Mouse (Mus musculus) naive thymus-derived CD4-positive, alpha-beta T cell, adult 2 months (primary cell): ENCODE results near the gene Pacsin2.
"Not testable (repeated sequence)": the region's sequence is repeated elsewhere in the genome, so short reads cannot be mapped to it uniquely, and the experiment has no call there.

ENCODE experiments used
- DNase-seq: peaks from one replicate; pipeline ENCODE4 v3.0.0-alpha.2; 2011; ENCODE audit warnings: low read depth

The Pacsin2 gene

DNA sequence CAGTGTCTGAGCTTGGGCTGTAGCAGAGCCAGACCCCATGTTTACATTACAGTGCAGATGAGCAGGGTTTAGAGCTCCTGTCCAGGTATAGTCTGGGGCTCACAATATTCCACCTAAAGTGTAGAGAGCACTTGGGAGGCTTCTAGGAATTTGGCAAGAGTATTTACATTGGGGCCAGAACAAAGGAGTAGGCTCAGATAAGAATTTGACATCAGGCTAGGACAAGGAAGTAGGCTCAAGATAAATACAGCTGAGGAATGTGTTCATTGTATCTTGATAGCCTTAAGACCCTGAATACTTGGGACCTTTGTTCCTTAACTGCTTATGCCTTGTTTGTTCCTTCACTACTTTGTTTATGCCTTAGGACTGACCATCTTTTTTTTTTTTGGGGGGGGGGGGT lies 90.3 kb downstream of the Pacsin2 start:
- DNase-seq = no peak

GRCm38 (mm10) chr15:83368702-83369101 lies 95.7 kb downstream of the Pacsin2 start:
- not testable (repeated sequence) for DNase-seq

DNA sequence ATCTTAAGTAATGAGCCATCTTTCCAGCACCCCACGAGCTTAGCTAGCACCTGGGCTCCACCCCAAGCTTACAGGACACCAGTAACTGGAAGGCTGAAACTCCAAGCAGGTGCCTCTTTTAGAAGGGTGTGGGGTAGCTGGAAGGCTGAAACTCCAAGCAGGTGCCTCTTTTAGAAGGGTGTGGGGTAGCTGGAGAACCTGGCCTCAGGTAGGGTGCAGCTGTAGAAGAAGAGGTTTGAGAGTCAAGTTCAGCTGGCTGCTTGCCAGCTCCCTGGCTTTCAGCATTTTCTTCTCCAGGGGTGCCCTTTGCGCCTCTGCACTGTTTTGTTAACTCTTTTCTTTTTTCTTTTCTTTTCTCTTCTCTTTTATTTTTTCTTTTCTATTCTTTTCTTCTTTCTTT lies 96.1 kb downstream of the Pacsin2 start:
- DNase-seq = peak; percentile 11

GRCm38 (mm10) chr15:83366933-83367552 lies 97.4 kb downstream of the Pacsin2 start:
- DNase-seq = peak; percentile 80

DNA sequence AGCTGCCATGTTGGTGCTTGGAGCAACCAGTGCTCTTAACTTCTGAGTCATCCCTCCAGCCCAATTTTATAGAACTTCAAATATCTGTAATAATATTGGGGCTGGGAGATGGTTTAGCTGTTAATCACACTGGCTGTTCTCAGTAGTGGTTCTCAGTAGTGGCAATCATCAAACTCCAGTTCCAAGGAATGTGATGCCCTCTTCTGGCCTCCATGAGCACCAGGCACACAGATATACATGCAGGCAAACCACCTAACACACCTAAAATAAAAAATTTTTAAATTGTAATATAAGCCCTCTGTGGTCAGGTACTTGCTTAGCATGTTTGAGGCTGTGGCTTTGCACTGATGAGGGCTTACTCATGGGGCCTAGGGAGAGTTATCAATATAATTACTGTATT lies 98.7 kb downstream of the Pacsin2 start:
- no peak for DNase-seq

DNA sequence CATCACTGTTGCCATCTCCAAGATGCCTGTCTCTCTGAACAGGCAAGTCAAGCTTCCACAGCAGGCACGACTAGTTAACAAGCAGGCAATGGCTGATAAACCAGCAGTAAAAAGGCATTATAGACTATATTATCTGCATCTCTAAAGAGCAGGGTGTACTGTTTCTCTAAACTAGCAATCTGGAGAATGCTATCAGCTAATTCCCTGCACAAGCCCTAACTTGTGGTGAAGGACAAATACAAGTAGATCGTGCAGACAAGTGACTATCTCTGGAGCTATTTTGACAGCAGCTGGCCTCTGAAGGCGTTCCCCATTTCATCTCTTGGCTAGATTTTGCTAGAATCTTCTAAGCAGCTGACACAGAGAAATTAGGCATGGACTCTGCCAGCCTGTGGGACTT lies 100.2 kb downstream of the Pacsin2 start:
- DNase-seq = no peak

DNA sequence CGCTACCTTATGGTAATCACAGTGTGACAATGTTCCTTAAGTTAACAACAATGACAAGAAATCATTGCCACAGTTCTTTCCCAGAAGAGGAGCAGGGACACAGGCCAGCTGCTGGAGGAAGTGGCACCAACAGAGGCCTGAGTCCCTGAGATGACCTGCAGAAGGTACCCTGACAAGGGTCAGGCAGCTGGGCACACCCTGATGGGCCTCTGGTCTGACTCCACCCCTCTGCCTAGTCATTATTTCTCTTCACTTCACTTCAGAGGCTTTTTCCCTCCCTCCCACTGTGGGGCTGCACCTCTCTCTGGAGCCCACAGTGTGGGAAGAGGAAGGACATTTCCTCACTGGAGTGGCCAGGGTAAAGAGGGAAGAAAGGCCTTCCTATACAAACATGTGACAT lies 101.6 kb downstream of the Pacsin2 start:
- DNase-seq = not testable (repeated sequence)

DNA sequence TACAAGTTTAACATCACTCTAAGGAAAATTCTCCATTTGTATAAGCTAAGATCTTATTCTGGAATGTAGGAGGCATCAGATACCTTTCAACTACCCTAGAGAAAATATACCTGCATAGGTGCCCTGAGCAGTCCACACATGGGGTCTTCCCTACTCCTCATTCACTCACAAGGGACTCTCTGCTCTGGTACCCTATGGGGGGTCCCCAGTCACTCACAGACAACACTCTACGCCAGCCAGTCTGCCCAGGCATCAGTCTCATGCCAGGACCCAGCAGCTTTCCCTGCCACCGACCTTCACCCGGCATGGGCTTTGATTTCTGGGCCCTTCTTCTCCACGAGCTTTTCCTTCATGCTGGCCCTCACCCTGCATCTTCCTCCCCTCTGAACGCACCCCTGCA lies 103.5 kb downstream of the Pacsin2 start:
- DNase-seq = not testable (repeated sequence)

GRCm38 (mm10) chr15:83360140-83360539 lies 104.3 kb downstream of the Pacsin2 start:
- DNase-seq = no peak

DNA sequence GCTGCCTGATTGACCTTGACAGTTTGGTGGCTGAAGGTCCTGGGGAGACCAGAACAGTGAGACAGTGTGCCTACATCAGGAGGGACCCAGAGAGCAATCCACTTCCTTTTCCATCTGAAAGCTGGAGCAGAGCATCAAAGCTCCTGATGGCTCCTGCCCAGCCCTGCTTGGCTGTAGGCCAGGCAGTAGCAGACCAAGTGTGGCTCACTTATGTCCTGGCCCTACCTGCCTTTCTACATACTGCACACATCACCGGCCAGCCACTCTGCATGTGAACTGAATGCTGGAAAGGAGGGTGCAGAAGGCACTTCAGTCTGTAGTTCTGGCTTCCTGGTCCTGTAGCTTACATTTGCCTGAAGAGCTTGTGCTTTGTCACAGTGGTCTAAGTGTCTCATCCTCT lies 105.9 kb downstream of the Pacsin2 start:
- DNase-seq = no peak

- DNase-seq = no peak
Measured at GRCm38 (mm10) chr15:83351546-83351945, 112.9 kb downstream of the Pacsin2 start.

DNA sequence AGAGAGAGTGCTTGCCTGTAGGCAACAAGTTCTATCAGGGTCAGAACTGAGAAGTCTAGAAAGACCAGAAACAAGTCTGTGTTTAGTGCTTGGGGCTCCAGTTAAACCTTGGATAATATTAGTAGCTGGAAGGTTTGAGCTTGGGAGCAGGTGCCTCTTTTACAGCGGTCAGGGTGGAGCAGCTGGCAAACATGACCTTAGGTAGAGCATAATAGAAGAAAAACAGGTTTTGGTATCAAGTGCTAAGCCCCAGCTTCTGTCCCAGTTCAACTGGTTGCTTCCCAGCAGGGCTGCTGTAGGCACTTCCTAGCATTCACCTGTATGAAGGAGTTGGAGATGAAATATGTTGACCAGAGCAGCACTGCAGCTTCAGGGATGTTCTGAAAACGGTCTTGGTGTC lies 113.5 kb downstream of the Pacsin2 start:
- DNase-seq = no peak

DNA sequence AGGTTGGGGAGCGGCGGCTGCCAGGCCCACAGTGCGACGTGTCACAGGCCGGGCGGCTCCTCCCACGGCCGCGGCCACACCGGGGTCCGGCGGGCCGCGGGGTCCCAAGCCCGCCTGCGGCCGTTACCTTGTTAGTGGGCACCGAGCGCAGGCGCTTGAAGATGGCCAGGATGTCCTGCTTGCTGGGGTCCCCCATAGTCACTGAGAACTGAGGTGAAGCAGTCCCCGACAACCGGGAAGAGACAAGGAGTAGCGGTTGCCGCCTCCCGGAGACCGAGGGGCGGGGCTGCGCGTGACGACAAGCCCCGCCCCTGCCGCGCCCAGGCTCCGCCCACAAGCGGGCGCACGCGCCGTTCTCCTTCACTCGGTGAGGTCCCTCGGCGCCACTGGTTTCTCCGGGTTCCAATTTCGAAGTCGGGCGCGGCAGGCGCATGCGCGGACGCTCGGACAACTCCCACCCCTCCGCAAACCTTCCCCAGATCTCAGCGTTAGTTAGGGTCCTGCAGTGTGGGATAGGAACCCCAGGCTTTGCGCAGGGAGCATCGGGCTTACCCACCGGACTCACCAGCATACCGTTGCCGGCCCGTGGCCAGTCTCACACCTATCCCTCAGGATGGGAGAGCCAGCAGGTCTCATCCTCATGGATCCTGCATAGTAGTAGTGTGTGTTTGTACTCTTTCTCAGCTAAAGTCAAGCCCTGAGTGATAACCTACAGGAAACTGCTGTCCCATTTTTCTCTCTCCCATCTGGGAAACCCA lies 114.3 kb downstream of the Pacsin2 start, which contains the start of gene Arfgap3:
Arfgap3 (minus strand) TSS at position 294 of the 758 bp plus-strand sequence.
- DNase-seq = peak; percentile 94

DNA sequence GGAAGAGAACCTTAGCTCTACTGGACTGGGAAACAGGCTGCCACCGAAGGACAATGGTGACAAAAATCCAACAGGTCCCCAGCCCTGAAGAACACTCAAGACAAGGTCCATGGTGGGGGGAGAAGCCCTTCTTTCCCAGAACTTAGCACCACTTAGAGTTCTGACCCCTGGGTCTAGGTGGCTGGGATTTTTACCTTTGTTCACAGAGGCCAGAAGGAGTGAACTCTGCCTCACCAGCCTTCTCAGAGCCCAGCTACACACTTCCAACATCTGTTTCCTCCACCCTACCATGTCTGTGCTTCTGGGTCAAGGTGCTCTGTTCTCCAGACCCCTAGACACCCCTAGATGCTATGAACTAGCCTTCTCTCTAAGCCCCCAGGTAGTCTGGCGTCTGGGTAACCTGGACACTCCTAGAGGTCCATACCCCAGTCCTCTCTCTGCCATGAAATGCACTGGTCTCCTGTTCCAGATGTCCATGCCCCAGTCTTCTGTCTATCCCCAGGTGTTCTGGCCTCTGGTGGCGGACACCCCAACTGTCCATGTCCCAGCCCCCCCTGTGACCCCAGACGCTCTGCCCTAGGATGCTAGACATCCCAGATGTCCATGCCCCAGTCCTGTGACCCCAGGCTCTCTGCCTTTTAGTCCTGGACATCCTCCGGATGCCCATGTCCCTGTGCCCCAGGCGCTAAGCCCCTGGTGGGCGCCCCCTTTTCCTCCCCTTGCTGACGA lies 115.0 kb downstream of the Pacsin2 start:
- no peak for DNase-seq

DNA sequence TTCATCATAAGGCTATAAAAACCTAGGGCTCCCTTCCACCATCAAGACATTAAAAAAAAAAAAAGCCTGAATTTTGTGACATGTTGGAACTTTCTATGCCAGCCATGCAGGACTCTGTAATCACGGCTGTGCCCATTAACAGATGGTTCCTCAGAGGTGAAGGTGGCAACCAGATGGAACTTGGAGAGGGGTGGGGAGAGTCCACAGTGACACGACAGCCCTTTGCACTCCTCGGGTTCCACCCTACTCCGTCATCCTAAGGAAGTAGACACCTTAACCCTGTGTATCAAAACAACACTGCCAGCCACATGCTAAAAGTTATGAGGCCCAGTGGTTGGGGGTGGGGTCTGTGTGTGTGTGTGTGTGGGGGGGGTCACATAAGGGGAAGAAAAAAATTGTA lies 115.7 kb downstream of the Pacsin2 start:
- peak; percentile 11 for DNase-seq

GRCm38 (mm10) chr15:83345898-83346529 lies 118.4 kb downstream of the Pacsin2 start:
- no peak for DNase-seq

- no peak for DNase-seq
Measured at GRCm38 (mm10) chr15:83344956-83345355, 119.5 kb downstream of the Pacsin2 start.

DNA sequence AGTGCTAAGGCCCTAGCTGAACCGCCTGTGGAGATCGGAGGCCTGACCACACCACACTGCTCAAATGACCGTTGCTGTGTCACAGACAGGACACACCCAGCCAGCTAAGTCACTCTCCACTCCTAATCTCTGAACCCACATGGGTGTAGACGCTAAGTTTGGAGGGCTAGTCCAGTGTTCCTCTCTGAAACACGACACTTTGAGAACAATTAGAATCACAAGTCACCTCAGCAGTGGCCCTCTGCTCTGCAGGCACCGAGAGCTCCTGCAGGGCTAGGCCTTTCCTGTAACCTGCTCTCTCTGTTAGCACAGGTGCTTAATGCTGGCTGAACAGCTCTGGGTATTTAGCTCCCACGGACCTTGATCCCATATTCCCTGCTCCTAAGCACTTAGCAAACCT lies 120.2 kb downstream of the Pacsin2 start:
- DNase-seq = no peak

GRCm38 (mm10) chr15:83338908-83339307 lies 125.5 kb downstream of the Pacsin2 start:
- DNase-seq = no peak

DNA sequence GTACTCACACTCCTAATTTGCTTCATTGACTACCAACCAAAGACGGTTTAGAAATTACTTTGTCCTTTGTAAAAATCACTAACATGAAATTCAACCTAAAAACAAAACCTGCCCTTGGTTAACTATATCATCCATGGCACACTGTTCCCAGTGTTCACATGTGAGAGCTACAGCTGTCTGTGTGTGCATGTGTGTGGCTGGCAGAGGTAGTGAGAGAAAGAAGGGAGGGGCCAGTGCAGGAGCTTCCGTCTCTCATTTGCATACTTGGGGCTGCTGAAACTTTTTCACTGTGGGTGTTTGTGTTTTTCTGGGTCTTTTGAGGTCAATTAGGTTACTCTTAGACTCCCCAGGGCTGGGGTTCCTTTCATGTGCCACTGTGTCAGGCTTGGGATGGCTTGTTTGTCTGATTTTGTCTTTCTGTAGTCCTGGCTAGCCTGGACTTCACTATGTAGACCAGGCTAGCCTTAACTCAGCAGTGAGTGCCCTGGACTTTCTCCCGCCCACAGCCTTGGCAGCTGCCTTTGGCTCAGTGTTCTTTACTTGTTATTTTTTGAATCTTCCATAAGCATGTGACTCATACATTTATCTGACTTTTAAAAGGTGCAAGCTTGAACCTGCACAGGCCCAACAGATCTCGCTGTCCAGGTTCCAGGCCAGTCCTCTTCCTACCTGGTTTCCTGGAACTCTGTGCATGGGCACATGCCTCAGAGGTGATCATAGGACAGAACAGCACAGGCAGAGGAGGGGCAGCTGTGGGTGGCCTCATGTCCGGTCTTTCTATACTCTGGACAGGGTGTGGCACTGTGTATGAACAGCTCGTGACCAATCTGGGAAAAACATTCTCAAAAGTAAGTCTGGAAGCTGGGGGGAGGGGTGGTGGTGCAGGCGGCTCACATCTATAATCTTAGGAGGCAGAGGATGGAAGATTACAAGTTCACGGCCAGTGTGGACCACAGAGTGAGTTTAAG lies 126.2 kb downstream of the Pacsin2 start:
- no peak for DNase-seq

GRCm38 (mm10) chr15:83332373-83332772 lies 132.0 kb downstream of the Pacsin2 start:
- no peak for DNase-seq
